Mouse (Mus musculus): Measurements from ENCODE around the gene Olfr224.
"Not testable (repeated sequence)": the region's sequence is repeated elsewhere in the genome, so short reads cannot be mapped to it uniquely, and the experiment has no call there.

The Olfr224 gene

DNA sequence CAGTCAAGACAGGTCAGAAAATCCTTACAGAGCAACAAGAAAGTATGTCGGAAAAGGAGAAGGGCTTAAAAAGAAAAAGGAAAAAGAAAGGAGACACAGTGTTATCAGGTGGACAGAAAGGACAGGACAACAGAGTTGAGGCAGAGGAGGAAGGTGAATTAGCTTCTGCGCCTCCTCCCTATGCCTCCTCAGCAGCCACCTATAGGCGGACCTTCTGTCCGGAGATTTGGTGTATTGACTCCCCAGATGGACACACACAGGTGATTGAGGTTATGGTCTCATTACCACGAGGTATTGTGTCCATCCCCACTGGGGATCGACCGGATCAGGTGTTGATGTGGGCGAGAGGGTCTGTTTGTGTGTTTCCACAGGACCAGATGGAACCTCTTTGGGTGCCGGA is 50.6 kb downstream of the Olfr224 start:
- intact Hi-C loops (cut with DNase I), result not testable (repeated sequence)

DNA sequence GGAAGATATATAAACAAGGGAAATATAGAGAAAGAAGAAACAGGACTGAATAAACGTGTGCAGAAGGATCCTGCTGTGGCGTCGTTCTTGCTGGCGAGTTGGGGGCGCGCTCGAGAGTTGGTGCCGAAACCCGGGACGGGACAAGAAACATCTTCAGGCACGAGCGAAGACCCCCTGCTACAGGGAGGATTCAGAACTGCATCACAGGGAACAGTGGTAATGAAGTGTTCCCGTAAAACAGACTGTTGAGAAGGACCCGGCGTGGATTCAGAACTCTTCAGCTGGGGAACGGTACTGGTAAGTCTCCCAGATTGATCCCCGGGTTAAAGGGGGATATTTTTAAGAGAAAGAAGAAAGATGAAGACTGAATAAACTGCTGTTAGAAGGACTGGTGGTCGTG is 51.4 kb downstream of the Olfr224 start:
- intact Hi-C loops (cut with DNase I), result not testable (repeated sequence)
